Mouse (Mus musculus): Measurements from ENCODE around the gene Vars. TPM values are rescaled to one million over a fixed set of nuclear protein-coding genes. Genes with fewer than 3 reads are reported as not detected.

Vars gene
- polyA plus RNA-seq, 1 experiment, result 182 TPM

DNA sequence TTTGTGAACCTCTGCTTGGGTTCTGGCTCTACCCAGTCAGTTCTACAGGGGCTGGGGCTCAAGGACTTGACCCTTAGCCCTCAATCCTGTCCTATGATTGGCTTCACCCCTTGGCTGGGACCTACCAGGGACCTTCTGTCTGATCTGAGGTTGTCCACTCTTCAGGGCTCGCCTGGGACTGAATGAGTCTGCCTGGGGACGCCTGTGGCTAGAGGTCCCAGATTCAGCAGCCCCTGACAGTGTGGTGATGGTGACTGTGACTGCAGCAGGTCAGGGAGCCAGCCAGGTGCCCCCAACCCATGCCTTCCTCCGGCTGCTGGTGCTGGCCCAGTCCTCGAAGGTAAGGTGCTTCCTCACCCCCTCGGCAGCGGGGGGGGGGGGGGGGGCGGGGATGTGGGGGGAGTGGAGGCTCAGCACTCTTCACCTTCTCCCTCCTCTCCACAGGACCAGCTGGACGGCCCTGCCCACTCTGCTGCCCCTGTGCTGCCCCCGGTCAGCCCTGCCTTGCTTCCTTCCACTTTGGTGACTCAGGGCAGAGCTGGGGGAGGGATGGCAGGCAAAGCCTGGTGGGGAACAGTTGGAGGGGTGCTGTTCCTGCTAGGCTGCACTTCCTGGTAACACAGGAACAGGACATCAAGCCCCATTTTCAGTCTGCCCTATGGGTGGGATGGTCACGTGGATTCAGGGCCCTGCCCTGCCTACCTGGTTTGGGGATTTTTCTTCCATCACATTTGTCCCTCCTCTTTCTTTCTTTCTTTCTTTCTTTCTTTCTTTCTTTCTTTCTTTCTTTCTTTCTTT lies 24.1 kb downstream of the Vars start:
- TF ChIP-seq POLR2A (IDR thresholded peaks at IDR 0.05; ENCODE audit: low read depth, low read length) (no peak), CTCF (IDR thresholded peaks at IDR 0.05; ENCODE audit: extremely low read depth, insufficient read length, insufficient replicate concordance, low read depth, low read length) (no peak)
- no peak overlapping the region for H3K27ac ChIP-seq (ENCODE audit: insufficient read depth, low read depth, low read length)

DNA sequence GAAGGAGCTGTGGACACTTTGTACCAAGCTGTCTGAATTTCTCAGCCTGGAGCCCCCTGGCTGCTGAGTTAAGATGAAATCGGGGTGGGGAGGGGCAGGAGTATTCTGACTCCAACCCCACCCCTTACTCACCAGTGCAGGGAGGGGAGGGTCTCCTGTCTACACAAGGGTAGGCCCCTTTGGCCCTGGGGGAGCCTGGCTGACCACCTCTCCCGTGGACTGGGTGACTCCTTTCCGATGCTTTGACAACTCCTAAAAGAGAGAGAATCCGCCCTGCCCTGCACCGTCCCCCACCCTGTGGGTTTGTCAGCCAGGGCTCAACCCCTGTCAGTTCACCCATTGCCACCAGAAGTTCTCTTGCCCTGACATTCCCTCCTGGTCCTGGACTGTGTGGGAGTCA lies 25.4 kb downstream of the Vars start:
- Histone ChIP-seq H3K27me3 (ENCODE audit: control insufficient read depth, insufficient read depth, low read length) (no peaks in the 10 kb centered on the region), H3K36me3 (ENCODE audit: control insufficient read depth, insufficient read depth, low read length) (no peaks in the 10 kb centered on the region), H3K4me3 (ENCODE audit: low read depth, low read length) (no peak overlapping the region), H3K4me1 (ENCODE audit: control insufficient read depth, insufficient read depth, insufficient read length, low read length) (peaks cover 25% of the 10 kb centered on the region), H3K27ac (ENCODE audit: insufficient read depth, low read depth, low read length) (no peak overlapping the region)
- WGBS, result 87% methylated on average over 5 of the region's 5 CpGs
- no peak for TF ChIP-seq POLR2A (IDR thresholded peaks at IDR 0.05; ENCODE audit: low read depth, low read length)
- TF ChIP-seq CTCF (IDR thresholded peaks at IDR 0.05; ENCODE audit: extremely low read depth, insufficient read length, insufficient replicate concordance, low read depth, low read length), result no peak

More for the DNA sequence above, 24.1 kb downstream of the Vars start:
- peaks cover 25% of the 10 kb centered on the region for H3K4me1 ChIP-seq (ENCODE audit: control insufficient read depth, insufficient read depth, insufficient read length, low read length)
- H3K4me3 ChIP-seq (ENCODE audit: low read depth, low read length), result no peak overlapping the region
- H3K36me3 ChIP-seq (ENCODE audit: control insufficient read depth, insufficient read depth, low read length), result no peaks in the 10 kb centered on the region
- no peaks in the 10 kb centered on the region for H3K27me3 ChIP-seq (ENCODE audit: control insufficient read depth, insufficient read depth, low read length)
- 73% methylated on average over 10 of the region's 10 CpGs for WGBS

DNA sequence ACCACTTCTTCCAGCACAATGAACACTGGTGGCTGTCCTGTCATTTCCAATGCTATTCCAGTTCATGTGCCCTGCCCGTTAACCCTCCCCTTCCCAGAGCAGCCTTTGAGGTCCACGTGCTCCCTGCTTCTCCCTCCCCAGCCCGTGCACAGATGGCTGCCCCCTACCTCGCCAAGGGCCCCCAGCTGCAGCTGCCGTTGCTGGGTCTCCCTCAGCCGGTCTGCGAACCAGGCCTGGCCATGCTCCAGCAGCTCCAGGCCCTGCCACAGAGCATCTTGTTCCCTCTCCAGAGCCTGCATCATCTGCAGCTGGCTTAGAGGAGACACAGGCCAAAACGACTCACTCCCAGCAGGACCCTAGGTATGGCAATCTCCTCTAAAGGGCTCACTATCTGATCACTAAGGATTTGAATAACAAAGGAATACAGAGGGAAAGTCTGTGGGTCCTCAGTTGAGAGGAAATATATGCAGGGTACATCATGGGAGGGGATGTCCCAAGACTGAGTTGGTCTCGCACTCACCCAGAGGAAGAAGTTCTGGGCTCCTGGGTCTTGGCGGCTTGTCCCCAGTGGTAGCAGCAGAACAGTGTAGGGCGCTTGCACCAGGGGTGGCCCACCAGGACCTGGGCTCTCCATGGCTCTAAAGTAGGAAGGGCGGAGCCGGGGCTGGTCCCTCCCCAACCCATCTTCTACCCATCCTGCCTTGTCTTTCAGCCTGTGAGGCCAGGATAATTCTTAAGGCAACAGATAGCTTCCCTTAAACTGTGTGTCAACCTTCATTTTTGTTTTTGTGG lies 26.7 kb downstream of the Vars start, which contains the start of gene Sapcd1:
Gene Sapcd1 (minus strand): TSS at position 740 of the 792 bp plus-strand sequence.
- Histone ChIP-seq H3K4me1 (ENCODE audit: control insufficient read depth, insufficient read depth, insufficient read length, low read length) (peaks cover 21% of the 10 kb centered on the region), H3K36me3 (ENCODE audit: control insufficient read depth, insufficient read depth, low read length) (no peaks in the 10 kb centered on the region), H3K4me3 (ENCODE audit: low read depth, low read length) (no peak within 1 kb of the TSS), H3K27me3 (ENCODE audit: control insufficient read depth, insufficient read depth, low read length) (no peaks in the 10 kb centered on the region), H3K27ac (ENCODE audit: insufficient read depth, low read depth, low read length) (no peak within 1 kb of the TSS)
- WGBS, result 64% methylated on average over 13 of the region's 13 CpGs
- TF ChIP-seq POLR2A (IDR thresholded peaks at IDR 0.05; ENCODE audit: low read depth, low read length) (no peak), CTCF (IDR thresholded peaks at IDR 0.05; ENCODE audit: extremely low read depth, insufficient read length, insufficient replicate concordance, low read depth, low read length) (no peak)

DNA sequence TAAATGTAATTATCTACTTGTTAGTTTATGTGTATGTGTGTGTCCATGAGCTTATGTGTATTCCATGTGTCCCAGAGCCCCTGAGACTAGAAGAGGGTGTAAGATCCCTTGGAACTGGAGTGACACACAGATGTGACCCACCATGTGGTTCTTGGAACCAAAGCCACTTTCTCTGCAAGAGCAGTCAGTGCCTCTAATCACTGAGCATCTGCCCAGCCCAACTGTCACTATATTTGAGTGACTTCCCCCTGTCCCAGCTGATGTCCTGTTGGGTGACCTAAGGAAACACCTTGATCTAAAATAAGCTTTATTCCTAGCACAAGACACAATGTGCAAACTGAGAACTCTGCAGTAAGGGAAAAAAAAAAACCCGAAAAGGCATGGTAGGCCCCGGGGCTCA lies 27.5 kb downstream of the Vars start:
- Histone ChIP-seq H3K27me3 (ENCODE audit: control insufficient read depth, insufficient read depth, low read length) (no peaks in the 10 kb centered on the region), H3K27ac (ENCODE audit: insufficient read depth, low read depth, low read length) (no peak overlapping the region), H3K36me3 (ENCODE audit: control insufficient read depth, insufficient read depth, low read length) (no peaks in the 10 kb centered on the region), H3K4me1 (ENCODE audit: control insufficient read depth, insufficient read depth, insufficient read length, low read length) (peaks cover 15% of the 10 kb centered on the region), H3K4me3 (ENCODE audit: low read depth, low read length) (no peak overlapping the region)
- WGBS, result 65% methylated on average over 2 of the region's 2 CpGs
- TF ChIP-seq CTCF (IDR thresholded peaks at IDR 0.05; ENCODE audit: extremely low read depth, insufficient read length, insufficient replicate concordance, low read depth, low read length), result no peak
- no peak for TF ChIP-seq POLR2A (IDR thresholded peaks at IDR 0.05; ENCODE audit: low read depth, low read length)

DNA sequence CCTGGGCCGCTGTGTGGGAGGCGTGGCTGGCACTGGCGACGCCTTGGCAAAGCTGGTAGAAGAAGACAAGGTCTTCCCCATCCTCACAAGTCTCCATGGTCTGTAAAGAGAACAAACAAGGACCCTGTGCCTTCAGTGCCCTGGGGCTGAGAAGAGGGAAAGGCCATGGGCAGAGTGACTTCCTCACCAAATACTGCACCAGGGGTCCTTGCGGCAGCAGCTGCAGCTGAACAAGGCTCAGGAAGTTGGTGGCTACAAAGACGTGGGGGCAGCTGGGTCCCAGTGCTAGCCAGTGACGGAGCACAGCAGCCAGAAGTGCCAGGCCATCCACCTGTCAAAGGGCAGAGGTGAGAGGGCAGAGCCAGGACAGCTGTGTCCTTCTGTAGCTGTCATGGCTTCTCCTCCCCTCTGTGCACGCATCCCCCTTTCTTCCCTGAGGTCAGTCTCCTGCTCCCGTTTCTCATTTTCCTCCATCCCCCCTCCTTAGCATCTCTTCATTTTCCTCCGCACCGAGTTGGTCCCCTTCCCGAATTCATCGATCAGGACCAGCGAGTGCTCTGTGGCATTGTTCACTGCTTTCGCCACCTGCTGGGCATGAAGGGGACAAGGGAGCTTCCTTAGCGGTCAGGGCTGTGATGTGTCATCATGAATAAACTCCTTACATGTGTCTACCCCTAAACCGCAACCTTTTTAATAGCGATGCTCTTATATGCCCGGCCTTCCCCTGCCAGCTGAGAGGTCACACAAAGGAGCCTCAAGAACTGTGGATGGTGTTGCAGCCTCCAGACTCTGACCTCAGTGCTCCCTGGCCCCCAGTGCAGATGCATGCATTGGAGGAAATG lies 29.1 kb downstream of the Vars start:
- Histone ChIP-seq H3K27me3 (ENCODE audit: control insufficient read depth, insufficient read depth, low read length) (no peaks in the 10 kb centered on the region), H3K36me3 (ENCODE audit: control insufficient read depth, insufficient read depth, low read length) (no peaks in the 10 kb centered on the region), H3K4me3 (ENCODE audit: low read depth, low read length) (no peak overlapping the region), H3K4me1 (ENCODE audit: control insufficient read depth, insufficient read depth, insufficient read length, low read length) (peaks cover 2% of the 10 kb centered on the region; the same call in 1 of the 2 replicates), H3K27ac (ENCODE audit: insufficient read depth, low read depth, low read length) (no peak overlapping the region)
- 42% methylated on average over 19 of the region's 19 CpGs for WGBS
- no peak for TF ChIP-seq POLR2A (IDR thresholded peaks at IDR 0.05; ENCODE audit: low read depth, low read length)
- TF ChIP-seq CTCF (IDR thresholded peaks at IDR 0.05; ENCODE audit: extremely low read depth, insufficient read length, insufficient replicate concordance, low read depth, low read length), result peak; percentile 55; the same call in 1 of the 2 replicates

DNA sequence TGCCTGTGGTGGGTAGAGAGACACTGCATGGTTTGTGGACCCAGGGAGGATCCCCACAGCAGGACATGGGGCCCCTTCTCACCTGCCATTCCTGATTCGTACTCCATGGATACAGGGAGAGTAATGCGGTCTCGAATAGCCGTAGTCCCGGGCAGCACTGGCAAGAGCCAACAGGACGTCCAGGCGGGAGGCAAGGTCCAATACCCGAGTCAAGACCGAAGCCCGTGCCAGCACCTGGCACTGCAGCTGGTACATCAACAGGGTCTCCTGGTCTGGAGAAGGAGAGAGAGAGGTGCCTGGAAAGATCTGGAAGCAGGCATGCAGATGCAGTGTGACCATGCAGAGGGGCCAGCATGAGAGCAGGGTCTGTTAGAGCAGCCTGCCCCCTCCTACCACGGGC lies 30.5 kb downstream of the Vars start:
- H3K27me3 ChIP-seq (ENCODE audit: control insufficient read depth, insufficient read depth, low read length), result no peaks in the 10 kb centered on the region
- no peak overlapping the region for H3K4me3 ChIP-seq (ENCODE audit: low read depth, low read length)
- 82% methylated on average over 11 of the region's 11 CpGs for WGBS
- H3K27ac ChIP-seq (ENCODE audit: insufficient read depth, low read depth, low read length), result no peak overlapping the region
- no peaks in the 10 kb centered on the region for H3K36me3 ChIP-seq (ENCODE audit: control insufficient read depth, insufficient read depth, low read length)
- H3K4me1 ChIP-seq (ENCODE audit: control insufficient read depth, insufficient read depth, insufficient read length, low read length), result no peaks in the 10 kb centered on the region; the same call in 1 of the 2 replicates
- TF ChIP-seq POLR2A (IDR thresholded peaks at IDR 0.05; ENCODE audit: low read depth, low read length), result no peak
- no peak for TF ChIP-seq CTCF (IDR thresholded peaks at IDR 0.05; ENCODE audit: extremely low read depth, insufficient read length, insufficient replicate concordance, low read depth, low read length)

Measured in small intestine, adult 2 months (tissue).